Mouse (Mus musculus) naive thymus-derived CD4-positive, alpha-beta T cell, adult 5 months (primary cell): ENCODE data around the gene Pcgf3. TPM values are rescaled to one million over a fixed set of nuclear protein-coding genes. Genes with fewer than 3 reads are reported as not detected.

Source experiments
- polyA plus RNA-seq: library from polyadenylated mRNA; unstranded; fragments of 100-300 nt; shearing (Covaris generic); gene quantifications from one replicate; pipeline ENCODE4 v1.2.1, GENCODE M21; 2017

The Pcgf3 gene
- polyA plus RNA-seq = 13.3 TPM

GRCm38 (mm10) chr5:108461082-108462065 is at the start of gene Pcgf3:
Gene Pcgf3 (plus strand): TSS chr5:108461232.

DNA sequence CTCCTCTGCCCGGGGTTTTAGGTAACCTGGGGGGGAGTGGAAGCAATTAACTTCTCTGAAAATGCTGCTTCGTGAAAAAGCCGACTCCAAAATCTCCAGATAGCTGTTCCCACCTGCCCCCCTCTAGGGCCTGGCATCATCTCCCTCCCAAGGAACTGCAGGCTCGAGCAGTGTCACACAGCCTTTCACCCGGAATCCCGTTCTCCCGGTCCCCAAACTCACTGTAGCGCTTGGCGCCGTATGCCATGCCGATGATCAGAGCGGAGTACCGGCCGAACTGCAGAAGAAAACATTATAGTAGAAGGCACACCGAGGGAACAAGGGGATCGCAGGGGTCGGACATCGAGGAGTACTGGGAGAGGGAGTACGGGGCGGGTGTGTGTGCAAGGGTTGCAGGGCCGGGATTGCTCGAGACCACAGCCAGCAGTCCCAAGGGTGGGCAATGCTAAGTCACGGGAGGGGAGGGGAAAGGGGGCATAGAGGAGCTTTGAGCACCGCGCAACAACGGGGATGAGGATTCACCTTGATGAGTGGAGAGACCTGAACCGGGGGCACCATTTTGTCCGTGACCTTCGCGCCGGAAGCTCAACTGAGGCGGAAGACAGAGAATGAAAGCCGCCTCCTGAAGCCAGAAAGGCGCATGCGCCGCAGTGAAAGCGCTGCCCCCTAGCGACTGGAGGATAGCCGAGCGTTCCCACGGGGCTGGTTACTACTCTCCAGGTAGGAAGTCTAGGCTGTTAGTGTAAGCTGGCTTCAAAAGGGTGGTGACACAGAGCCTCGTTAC is 27.0 kb upstream of the Pcgf3 start, which contains the start of gene Atp5k:
TSS of gene Atp5k (minus strand) at position 645 of the 784 bp plus-strand sequence.

GRCm38 (mm10) chr5:108448785-108449668 is 12.0 kb upstream of the Pcgf3 start, which contains the start of gene Mfsd7a:
Gene Mfsd7a (minus strand): TSS chr5:108448891.

GRCm38 (mm10) chr5:108549489-108550206 is 88.6 kb downstream of the Pcgf3 start, which contains the start of gene Cplx1:
Gene Cplx1 (minus strand): TSS chr5:108550024.

Other genes with a start within 250 kb of the Pcgf3 start
- gene Dr1, start 192.3 kb upstream of the Pcgf3 start, polyA plus RNA-seq = 39.6 TPM
- gene Pigg, start 148.6 kb upstream of the Pcgf3 start, polyA plus RNA-seq = 2.3 TPM
- not detected for gene Gm42517, start 93.3 kb upstream of the Pcgf3 start, polyA plus RNA-seq
- gene Pde6b, start 72.8 kb upstream of the Pcgf3 start, polyA plus RNA-seq = 0.57 TPM
- gene Atp5k, start 26.8 kb upstream of the Pcgf3 start, polyA plus RNA-seq = 89.3 TPM
- not detected for gene Mfsd7a, start 12.3 kb upstream of the Pcgf3 start, polyA plus RNA-seq
- not detected for gene Cplx1, start 88.8 kb downstream of the Pcgf3 start, polyA plus RNA-seq
- gene Gak, start 168.5 kb downstream of the Pcgf3 start, polyA plus RNA-seq = 210 TPM
- 22.5 TPM for gene Tmem175, start 168.5 kb downstream of the Pcgf3 start, polyA plus RNA-seq
- gene Idua, start 199.1 kb downstream of the Pcgf3 start, polyA plus RNA-seq = 31.0 TPM
- 24.7 TPM for gene Dgkq, start 208.4 kb downstream of the Pcgf3 start, polyA plus RNA-seq
- gene Slc26a1, start 214.3 kb downstream of the Pcgf3 start, polyA plus RNA-seq = 0.11 TPM
- 6.1 TPM for gene Fgfrl1, start 231.2 kb downstream of the Pcgf3 start, polyA plus RNA-seq